Mouse (Mus musculus) frontal cortex, postnatal 25 days (tissue): ENCODE measurements around the gene Tmtc2.

Experiments
- DNase-seq, 2 experiments: peaks; one replicate each; pipeline ENCODE4 v3.0.0; 2022; ENCODE audit warnings: low spot score in 2 of 2

Tmtc2 gene

DNA sequence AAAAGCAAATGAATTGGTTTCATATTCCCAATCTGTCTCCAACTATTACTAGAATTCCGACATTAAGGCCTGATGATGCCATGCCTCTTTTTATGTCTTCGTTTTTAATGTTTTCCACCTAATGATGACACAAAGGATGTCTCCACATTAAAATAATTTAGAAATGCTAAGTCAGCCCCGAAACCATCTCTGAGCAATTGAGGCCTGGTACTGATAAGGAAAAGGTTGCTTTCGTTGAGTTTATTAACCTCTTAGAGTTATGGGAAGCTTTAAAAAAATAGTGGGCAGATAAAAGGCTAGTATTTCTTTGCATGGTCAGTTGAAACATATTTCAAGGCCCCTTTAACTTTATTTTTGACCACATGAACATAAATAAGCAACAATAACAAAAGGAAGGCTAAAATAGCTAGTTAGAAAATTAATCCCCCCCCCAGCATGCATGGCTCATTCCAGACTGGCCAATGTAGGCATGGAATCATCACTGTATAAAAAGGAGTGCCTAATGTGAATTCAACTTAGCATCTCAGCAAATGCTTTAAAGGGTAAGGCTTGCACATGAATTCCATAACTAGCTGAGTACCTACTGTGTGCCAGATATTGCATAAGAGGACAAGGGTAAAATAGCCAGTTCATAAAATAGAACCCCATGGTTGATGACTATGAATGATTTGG, 168.3 kb downstream of the Tmtc2 start:
- no peak for DNase-seq

DNA sequence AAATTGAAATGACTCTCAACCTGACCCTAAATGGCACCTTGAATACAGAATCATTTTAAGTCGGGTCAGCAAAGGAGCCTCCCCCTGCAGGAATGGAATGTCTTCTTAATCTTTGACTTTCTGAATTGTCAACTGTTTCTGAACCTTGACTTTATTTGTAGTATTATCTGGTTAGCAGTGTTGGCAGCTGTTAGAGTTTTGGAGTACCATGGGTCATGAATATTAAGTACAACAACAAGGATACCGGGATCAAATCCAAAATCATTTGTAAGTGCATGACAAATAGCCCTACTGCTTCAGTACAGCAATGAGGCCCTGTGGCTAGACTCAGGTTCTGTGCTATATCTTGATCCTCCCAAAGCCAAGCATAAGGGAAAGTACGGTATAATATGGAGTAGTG, 170.3 kb downstream of the Tmtc2 start:
- DNase-seq: no peak

DNA sequence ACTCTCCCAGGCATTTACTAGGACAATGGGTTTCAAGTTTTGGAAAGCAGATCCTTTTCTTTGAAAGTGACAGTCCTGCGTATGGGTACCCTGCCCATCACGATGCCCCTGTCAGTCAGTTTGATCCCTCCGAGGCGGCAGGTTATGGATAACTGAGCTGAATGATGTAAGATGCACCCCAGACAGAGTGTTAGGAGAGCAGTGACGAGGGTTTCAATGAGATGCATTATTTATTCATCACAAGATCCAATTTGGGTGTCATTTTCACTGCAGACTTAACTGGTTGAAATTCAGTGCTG, 171.8 kb downstream of the Tmtc2 start:
- DNase-seq: no peak

DNA sequence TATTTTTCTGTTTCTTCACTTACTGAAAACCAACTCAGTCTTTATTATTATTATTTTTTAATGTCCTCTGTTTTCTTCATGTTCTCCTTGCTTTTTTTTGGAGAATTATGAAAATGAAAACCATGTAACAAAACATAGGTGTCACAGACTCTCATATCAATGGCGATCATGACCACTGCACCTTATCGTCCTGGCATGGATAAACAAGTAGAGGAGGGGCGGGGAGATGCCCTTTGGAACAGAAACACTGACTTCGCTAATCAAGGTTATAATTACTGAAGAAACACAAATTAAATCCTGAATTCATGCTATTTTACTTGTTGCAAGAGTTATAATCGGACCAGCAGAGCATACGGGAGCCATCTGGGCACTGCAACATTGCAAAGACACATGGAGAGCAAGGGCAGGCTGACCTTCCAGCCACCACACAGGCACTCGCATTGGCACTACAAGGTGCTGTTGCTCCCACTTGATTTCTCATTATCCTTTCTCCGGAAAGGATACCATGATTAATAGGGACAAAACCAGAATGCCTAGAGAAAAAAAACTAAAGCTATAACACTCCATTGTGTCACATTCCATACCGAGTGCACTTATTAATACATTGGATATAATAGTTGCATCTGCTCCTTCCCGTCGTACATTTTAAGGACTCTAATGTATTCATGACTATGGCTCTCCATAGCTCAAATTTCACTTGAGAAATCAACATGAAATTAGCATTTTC, 172.3 kb downstream of the Tmtc2 start:
- no peak for DNase-seq

- DNase-seq: no peak
These were observed 174.9 kb downstream of the Tmtc2 start for GRCm38 (mm10) chr10:105399316-105399715.

GRCm38 (mm10) chr10:105384065-105384464, 190.2 kb downstream of the Tmtc2 start:
- no peak for DNase-seq

DNA sequence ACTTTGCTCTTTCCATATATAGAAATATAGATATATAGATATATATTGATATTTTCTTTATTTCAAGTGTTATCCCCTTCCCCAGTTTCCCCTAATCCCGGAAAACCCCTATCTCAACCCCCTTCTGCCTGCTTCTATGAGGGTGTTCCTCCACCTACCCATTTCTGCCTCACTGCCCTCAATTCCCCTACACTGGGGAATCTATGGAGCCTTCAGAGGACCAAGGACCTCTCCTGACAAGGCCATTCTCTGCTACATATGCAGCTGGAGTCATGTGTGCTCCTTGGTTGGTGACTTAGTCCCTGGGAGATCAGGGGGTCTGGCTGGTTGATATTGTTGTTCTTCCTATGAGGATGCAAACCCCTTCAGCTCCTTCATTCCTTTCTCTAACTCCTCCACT, 192.5 kb downstream of the Tmtc2 start:
- no peak for DNase-seq

DNA sequence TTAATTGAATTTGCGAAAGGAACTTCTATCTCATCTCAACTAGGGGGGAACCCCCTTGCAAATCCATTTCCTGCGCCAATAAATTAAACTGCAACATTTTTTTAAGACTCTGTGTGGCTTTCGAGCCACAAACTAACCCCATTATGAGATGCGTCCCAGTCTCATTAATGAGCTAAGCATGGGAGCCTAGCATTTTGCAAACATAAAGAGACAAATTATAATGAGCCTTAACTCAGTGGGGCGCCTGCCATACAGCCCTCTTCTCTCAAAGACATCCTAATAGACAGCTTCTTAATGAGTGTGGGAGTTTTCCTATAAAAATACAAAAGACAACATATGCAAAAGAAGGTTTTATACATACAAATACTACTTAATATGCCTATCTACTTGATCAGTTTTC, 193.0 kb downstream of the Tmtc2 start:
- no peak for DNase-seq

DNA sequence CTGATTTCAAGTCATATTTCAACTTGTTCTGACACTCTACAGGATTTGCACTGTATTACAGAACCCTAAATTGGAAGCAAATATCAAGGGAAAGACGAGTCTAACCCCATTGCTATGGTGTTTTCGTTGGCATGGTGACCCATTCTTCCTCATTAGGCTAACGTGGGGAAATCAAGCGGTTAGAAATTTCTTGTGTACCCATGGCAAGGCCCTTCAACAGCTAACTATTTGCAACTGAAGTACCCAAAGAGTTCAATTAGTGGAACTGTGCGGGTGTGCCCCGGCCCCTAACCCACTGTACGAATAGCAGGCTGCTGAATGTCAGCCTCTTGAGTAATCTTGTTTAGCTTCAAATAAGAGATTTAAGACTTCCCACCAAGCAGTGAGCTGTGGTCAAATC, 193.7 kb downstream of the Tmtc2 start:
- DNase-seq: no peak

DNA sequence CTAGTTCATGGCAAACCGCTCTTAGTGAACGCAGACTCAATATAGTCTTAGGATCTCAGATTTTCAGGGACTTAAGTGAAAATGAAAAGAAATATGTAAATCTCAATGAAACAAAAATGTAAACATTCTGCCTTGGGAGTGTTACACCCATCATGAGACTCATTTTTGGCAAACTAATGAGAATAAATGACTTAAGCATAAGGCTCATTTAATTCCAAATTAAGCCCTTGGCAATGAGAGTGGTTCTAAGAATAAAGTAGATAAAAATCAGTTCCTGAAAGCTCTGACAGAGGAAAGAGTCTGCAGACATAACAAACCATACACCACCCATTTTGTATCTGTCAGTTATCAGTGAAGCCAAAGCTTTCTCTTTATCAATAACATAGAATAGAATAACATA, 196.5 kb downstream of the Tmtc2 start:
- no peak for DNase-seq

- DNase-seq: no peak
These were observed 201.0 kb downstream of the Tmtc2 start for GRCm38 (mm10) chr10:105373265-105373664.

DNA sequence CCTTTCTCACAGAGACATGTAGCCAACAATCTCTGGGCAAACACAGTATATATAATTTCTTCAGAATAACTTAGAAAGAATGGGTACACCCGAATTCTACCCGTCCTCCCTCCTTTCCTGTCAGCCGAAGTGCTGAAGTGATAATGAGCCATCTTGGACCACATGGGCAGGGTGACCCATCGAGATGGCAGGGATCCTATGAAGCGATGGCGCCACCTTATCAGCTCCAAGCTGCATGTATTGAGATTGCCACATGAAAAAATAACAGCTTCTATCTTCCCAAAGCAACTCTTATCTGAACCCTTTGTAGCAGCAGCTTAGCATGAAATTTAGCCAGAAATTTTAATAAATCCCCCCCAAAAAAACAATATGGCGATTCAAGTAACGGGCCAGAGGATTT, 206.0 kb downstream of the Tmtc2 start:
- DNase-seq: no peak

DNA sequence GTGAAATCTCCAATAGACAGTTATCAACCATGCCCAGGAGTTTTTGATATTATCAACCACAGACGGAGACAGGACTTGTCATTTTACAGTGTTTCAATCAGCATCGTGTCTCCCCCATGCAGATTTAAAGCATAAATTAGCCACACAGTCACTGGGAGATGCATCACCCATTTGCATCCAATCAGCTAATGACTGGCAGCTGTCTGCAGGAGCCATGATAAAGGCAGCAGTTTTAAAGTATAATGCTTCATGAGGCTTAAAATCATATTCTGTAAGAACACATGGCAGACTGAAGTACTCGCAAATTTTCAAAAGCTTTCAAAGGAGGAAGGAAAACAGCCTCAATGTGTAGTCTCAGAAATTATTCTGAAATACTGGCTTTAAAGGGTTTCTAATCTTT, 209.8 kb downstream of the Tmtc2 start:
- DNase-seq: no peak

DNA sequence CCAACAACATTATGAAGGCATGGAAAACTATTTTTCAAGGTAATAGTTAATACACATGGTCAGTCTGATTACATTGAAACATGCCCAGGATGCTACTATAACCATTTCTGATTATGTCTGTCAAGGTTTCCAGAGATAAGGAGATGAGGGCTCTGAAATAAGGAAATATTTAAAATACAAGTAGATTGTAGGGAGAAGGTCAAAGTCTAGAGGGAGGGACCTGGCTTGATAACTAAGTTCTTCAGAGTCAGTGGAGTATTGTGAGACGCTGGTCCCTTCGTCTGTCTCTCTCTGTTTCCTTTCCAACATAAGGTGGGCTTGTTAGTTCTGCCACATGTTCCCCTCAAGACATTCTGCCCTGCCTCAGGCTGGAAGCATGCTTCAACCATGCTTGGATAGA, 223.9 kb downstream of the Tmtc2 start:
- DNase-seq: no peak

- DNase-seq: no peak
These were observed 228.3 kb downstream of the Tmtc2 start for GRCm38 (mm10) chr10:105345920-105346319.

- no peak for DNase-seq
These were observed 241.4 kb downstream of the Tmtc2 start for GRCm38 (mm10) chr10:105332856-105333255.

- DNase-seq: no peak
These were observed 243.9 kb downstream of the Tmtc2 start for GRCm38 (mm10) chr10:105330327-105330726.

DNA sequence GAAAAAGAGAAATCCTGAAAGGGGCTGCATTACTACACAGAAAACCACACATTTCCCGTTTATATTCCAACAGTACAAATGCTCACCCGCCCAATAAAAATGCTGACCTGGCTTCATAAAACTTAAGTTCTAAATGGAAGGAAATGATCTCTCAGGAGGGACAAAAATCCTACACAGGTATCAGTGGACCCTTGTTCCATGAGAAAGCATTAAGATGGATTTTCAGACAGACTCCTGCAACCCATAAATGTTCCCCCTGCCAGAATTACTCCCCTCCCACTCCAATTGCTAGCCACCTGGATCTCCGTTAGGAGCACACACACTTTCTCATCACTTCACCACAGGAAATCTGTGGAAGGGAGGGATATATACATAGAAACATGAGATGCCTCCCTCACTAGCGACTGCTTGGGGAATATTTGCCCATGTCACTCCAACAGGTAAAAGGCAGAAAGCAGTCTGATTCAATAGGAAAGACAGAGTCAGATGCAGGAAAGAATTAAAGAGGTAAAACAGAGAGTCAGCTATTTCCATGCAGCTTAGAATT, 250.5 kb downstream of the Tmtc2 start:
- DNase-seq: no peak

GRCm38 (mm10) chr10:105319299-105320057, 254.8 kb downstream of the Tmtc2 start:
- DNase-seq: no peak

DNA sequence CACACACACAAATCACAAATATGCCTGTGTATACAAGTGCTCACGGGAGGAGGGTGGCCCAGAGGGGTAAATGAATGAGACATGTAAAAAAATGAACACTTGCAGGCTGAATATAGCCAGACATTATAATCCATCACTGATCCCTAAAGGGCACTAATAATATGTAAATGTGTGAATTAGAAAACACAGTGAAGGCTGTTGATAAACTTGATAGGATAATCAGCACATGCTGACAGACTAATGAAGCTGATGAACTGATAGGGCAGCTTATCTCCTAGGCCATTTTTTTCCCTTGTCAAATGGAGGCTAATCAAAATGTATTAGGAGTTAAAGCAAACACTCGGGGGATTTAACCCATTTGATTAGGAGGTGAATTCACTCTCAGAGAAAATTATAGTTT, 255.4 kb downstream of the Tmtc2 start:
- no peak for DNase-seq

DNA sequence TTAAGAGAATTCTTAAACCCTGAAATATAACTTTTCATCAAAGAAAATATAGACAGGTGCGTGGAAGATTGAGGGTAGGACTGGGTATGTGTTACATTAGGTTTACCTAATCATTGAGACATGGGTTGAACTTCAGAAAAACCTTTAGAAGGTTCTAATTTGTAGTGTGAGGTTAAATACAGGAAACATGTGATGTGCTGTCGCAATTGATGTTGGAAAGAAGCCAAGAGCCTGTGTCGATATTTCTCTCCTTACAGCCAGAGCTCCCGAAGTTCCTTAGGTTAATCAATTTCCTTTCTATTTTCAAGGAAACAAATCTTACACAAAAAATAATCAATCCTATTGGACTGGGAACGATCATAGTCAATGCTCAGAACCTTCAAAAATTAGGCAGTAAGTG, 261.3 kb downstream of the Tmtc2 start:
- DNase-seq: no peak

DNA sequence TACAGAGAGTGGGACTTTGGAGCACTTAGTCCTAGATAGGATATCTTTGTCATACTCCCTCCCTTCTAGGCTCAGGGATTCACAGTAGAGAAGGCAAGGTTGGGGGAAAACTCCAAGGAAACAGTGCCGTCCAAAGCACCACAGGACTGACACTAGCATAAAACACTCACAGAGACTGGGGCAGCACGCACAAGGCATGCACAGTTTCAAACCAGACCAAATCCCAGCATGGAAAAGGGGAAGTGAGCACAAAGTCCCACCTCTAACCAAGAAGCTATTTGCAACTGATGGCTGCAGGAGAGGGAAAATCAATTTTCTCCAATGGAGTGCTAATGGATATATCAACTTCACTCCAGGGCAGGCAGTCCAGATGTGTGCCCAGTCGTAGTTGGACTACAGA, 276.7 kb downstream of the Tmtc2 start:
- no peak for DNase-seq

DNA sequence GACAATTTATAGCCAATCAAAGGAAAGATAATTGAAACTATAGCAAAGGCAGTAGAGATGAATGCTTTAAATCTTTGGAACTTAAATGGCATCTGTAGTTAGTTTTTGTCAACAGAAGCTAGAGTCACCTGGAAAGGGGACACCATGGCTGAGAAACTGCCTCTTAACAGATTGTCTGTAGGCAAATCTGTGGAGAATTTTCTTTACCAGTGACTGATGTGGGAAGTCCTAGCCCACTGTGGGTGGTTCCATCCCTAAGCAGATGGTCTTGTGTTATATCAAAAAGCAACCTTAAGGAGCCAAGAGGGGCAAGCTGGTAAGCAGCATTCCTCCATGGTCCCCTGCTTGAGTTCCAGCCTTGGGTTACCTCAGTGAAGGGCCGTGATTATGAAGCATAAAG, 281.3 kb downstream of the Tmtc2 start:
- DNase-seq: no peak
